Mouse (Mus musculus) CH12.LX (cell line): ENCODE results near the gene Ripk4.

Experiments
- CTCF ChIP-seq, 2 experiments: IDR thresholded peaks in 1 of 2; conservative IDR thresholded peaks in 1 of 2; 2 replicates each; pipeline ENCODE4 v1.5.1; 2011 to 2012; ENCODE audit warnings: low read depth in 2 of 2, low read length in 2 of 2, improper control_type of control experiment in 1 of 2, inconsistent platforms in 1 of 2, mild to moderate bottlenecking in 1 of 2, moderate library complexity in 1 of 2
- EP300 ChIP-seq: IDR thresholded peaks from 2 replicates; pipeline ENCODE4 v1.6.1; 2011; ENCODE audit warnings: low read length, improper control_type of control experiment
- POLR2AphosphoS2 ChIP-seq: IDR thresholded peaks from 2 replicates; pipeline ENCODE4 v1.6.1; 2011; ENCODE audit warnings: low read depth, low read length, improper control_type of control experiment
- SMC3 ChIP-seq: IDR thresholded peaks from 2 replicates; pipeline ENCODE4 v1.6.1; 2011; ENCODE audit warnings: low read depth, low read length, improper control_type of control experiment
- TCF12 ChIP-seq: IDR thresholded peaks from 2 replicates; pipeline ENCODE4 v1.6.1; 2014; ENCODE audit warnings: low read depth, mild to moderate bottlenecking, inconsistent platforms, low read length, improper control_type of control experiment
- USF1 ChIP-seq: IDR thresholded peaks from 2 replicates; pipeline ENCODE4 v1.6.1; 2014; ENCODE audit warnings: low read depth, mild to moderate bottlenecking, inconsistent platforms, low read length, improper control_type of control experiment

DNA sequence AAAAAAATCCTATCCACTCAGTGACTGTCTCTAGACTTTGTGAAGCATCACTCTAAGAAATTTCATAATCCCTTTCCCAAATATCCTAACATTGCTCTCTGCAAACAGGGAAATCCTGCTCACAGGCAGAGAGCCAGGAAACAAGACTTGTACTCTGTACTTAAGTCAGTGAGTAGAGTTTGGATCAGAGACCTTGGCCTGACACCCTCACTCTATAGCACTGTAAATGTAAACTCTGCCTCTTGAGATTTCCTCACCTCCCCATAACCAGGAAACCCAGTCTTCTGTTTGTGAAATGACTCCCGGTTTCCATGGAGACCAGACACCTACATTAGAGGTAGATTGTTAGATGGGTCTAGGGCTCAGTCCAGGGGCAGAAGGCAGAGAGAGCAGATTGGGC is 33.3 kb downstream of the Ripk4 start:
- TF ChIP-seq CTCF (conservative IDR thresholded peaks at IDR 0.05 in 1 of 2, IDR thresholded peaks at IDR 0.05 in 1 of 2; ENCODE audit: low read depth in 2 of 2, low read length in 2 of 2) (no peak), EP300 (no peak), TCF12 (no peak), SMC3 (no peak), POLR2AphosphoS2 (no peak), USF1 (no peak)
